Mouse (Mus musculus) lung, embryonic 14.5 days (tissue): Measurements from ENCODE around the gene Mrpl33. TPM values are rescaled to one million over a fixed set of nuclear protein-coding genes. Genes with fewer than 3 reads are reported as not detected.
A peak's percentile ranks its signal among the peaks of the same experiment; 100 is the strongest.
"Not testable (repeated sequence)": the region's sequence is repeated elsewhere in the genome, so short reads cannot be mapped to it uniquely, and the experiment has no call there.

Experiments
- ATAC-seq: fragments of 200-750 bp; cut with Nextera tagmentation; 2 replicates; pipeline ENCODE4 v1.8.0; 2017; ENCODE audit warnings: mild to moderate bottlenecking, moderate TSS enrichment, moderate library complexity; ENCODE audit not compliant: insufficient read depth
- DNase-seq: peaks from one replicate; pipeline ENCODE4 v3.0.0-alpha.2; 2015
- H3K27ac ChIP-seq: fragments of 300-500 bp; sonication (generic); 2 replicates; pipeline ENCODE4 v1.5.1; 2014; ENCODE audit warnings: low read depth, mild to moderate bottlenecking, moderate library complexity
- H3K27me3 ChIP-seq: fragments of 300-500 bp; sonication (generic); 2 replicates; pipeline ENCODE4 v1.6.1; 2014; ENCODE audit warnings: low read length, control low read depth; ENCODE audit not compliant: insufficient read depth
- H3K36me3 ChIP-seq: fragments of 300-500 bp; sonication (generic); 2 replicates; pipeline ENCODE4 v1.6.1; 2014; ENCODE audit warnings: control low read depth; ENCODE audit not compliant: insufficient read depth
- H3K4me1 ChIP-seq: fragments of 300-500 bp; sonication (generic); 2 replicates; pipeline ENCODE4 v1.6.1; 2014; ENCODE audit warnings: antibody characterized with exemption, control low read depth; ENCODE audit not compliant: insufficient read depth
- H3K4me2 ChIP-seq: fragments of 300-500 bp; sonication (generic); 2 replicates; pipeline ENCODE4 v1.6.1; 2014; ENCODE audit warnings: mild to moderate bottlenecking
- H3K4me3 ChIP-seq: fragments of 300-500 bp; sonication (generic); 2 replicates; pipeline ENCODE4 v1.5.1; 2014; ENCODE audit warnings: low read depth, low read length
- H3K9ac ChIP-seq: fragments of 300-500 bp; sonication (generic); 2 replicates; pipeline ENCODE4 v1.6.1; 2014
- H3K9me3 ChIP-seq: fragments of 300-500 bp; sonication (generic); 2 replicates; pipeline ENCODE4 v1.6.1; 2016; ENCODE audit warnings: low read depth, low read length, control low read depth
- CTCF ChIP-seq: IDR thresholded peaks from 2 replicates; pipeline ENCODE4 v1.5.1; 2016; ENCODE audit warnings: antibody characterized with exemption, low read depth
- WGBS: fragments of 180-500 bp; shearing (Covaris S2); extraction: QIAGEN DNeasy Blood & Tissue Kit; methylation state at CpG from one replicate; pipeline ENCODE4 v1.1.7; 2014; 5-methylcytosine and 5-hydroxymethylcytosine counted together
- polyA plus RNA-seq: library from polyadenylated mRNA; unstranded; fragments of >200 nt; fragmentation: Nextera tagmentation; extraction: Ambion mirVana; gene quantifications from 2 replicates; pipeline ENCODE4 v1.2.1, GENCODE M21; 2014

The Mrpl33 gene
- polyA plus RNA-seq, 1 experiment from 2014 or later = 272 TPM

DNA sequence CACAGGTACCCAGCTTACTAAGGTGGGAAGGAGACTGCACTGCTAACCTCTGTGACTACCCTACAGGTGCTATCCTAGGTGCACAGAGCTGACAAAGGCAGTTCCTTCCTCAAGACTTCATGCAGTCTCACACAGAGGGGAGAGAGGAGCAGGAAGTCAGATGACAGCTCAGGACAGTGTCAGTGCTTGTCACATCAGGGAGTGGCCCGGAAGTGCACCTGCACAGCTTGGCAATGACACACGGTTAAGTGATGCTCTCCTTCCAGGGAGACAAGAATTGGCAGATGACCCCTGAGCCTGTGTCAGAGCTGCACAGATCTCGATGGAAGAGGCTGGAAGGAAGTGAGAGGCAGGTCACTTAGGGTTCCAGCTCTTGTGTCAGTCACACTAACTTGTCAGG is 14.8 kb upstream of the Mrpl33 start:
- Histone ChIP-seq H3K36me3 (no peaks in the 10 kb centered on the region), H3K9ac (no peak overlapping the region), H3K27me3 (no peaks in the 10 kb centered on the region), H3K4me2 (no peak overlapping the region), H3K9me3 (no peaks in the 10 kb centered on the region), H3K4me1 (no peaks in the 10 kb centered on the region), H3K4me3 (no peak overlapping the region), H3K27ac (no peak overlapping the region)
- no peak for TF ChIP-seq CTCF
- DNase-seq (no peak), ATAC-seq (no peak)
- 62% methylated on average over 3 of the region's 3 CpGs for WGBS

DNA sequence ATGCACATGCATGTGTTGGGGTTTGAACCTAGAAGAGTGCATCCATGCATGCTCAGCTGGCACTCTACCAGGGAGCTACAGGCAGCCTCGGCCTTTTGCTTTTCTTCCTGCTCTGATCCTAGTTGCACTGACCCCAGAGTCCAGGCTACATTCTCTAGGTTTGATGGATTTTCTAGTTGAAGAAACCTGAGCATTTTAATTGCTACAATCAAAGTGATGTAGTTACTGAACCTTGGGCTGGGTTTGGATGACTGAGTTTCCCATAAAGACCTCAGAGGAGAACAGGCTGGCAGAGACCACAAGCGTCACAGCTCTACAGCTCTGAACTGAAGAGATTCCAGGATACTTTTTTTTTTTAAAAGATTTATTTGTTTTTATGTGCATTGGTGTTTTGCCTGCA is 13.5 kb upstream of the Mrpl33 start:
- no peaks in the 10 kb centered on the region for H3K27me3 ChIP-seq
- H3K4me2 ChIP-seq = no peak overlapping the region
- no peak overlapping the region for H3K27ac ChIP-seq
- H3K4me1 ChIP-seq = no peaks in the 10 kb centered on the region
- DNase-seq (no peak), ATAC-seq (no peak)
- 80% methylated on average over 2 of the region's 2 CpGs for WGBS
- no peak for TF ChIP-seq CTCF
- H3K9ac ChIP-seq = no peak overlapping the region
- no peaks in the 10 kb centered on the region for H3K9me3 ChIP-seq
- no peaks in the 10 kb centered on the region for H3K36me3 ChIP-seq
- no peak overlapping the region for H3K4me3 ChIP-seq

DNA sequence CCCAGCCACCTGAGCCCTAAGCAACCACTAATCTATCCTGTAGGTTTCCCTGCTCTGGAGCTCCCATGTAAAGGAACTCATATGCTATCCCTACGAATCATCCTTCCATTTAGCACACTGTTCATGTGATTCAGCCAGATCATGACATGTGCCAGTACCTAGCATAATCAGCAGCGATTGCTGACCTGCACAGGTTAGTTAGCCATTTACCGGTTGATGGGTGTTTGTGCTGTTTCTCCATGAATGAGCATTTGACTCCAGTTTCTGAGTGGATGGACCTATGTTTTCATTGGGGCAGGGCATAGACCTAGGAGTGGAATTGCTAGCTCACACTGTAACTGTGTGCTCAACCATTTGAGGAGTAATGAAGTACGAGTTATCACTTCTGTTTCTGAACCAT is 11.2 kb upstream of the Mrpl33 start:
- ATAC-seq (no peak), DNase-seq (no peak)
- Histone ChIP-seq H3K4me3 (no peak overlapping the region), H3K27ac (no peak overlapping the region), H3K27me3 (no peaks in the 10 kb centered on the region), H3K9me3 (no peaks in the 10 kb centered on the region), H3K4me1 (no peaks in the 10 kb centered on the region), H3K4me2 (no peak overlapping the region), H3K9ac (no peak overlapping the region), H3K36me3 (no peaks in the 10 kb centered on the region)
- TF ChIP-seq CTCF = no peak
- 87% methylated on average over 4 of the region's 4 CpGs for WGBS

DNA sequence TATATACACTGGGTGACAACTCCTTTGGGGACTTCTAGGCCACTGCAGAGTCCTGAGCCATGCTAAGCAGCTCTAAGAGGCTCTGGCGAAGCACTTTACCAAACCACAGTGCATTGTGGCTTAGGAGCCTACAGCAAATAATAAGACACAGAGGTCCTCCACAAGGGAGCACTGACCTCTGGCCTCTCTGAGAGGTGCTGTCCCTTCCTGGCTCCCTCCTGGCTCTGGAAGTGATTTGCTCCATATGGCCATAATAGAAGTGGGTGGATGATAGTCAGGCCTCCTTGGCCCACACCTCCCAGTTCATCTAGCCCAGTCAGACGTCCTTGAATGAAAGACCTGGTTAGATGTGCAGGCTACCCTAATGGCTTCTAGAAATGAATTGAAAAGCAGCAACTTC is 8.7 kb upstream of the Mrpl33 start:
- TF ChIP-seq CTCF = no peak
- 65% methylated on average over 2 of the region's 2 CpGs for WGBS
- Histone ChIP-seq H3K9ac (no peak overlapping the region), H3K9me3 (no peaks in the 10 kb centered on the region), H3K4me3 (no peak overlapping the region), H3K27ac (no peak overlapping the region), H3K27me3 (no peaks in the 10 kb centered on the region), H3K4me2 (no peak overlapping the region), H3K4me1 (no peaks in the 10 kb centered on the region), H3K36me3 (no peaks in the 10 kb centered on the region)
- no peak for ATAC-seq
- DNase-seq = no peak

DNA sequence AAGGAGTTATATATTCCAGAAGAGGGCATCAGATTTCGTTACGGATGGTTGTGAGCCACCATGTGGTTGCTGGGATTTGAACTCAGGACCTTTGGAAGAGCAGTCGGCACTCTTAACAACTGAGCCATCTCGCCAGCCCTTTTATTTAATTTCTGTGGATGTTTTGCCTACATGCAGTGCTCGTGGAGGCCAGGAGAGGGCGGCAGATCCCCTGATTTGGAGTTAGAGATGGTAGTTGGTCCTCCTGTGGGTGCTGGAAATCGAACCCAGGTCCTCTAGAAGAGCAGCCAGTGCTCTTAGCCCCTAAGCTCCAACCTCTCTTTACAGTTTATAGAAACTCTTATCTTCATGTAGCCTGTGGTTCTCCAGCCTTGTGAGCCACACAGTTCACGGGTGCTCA is 8.1 kb upstream of the Mrpl33 start:
- H3K4me1 ChIP-seq, H3K4me3 ChIP-seq, H3K27me3 ChIP-seq, H3K27ac ChIP-seq, ATAC-seq, H3K9ac ChIP-seq, DNase-seq, H3K9me3 ChIP-seq, H3K36me3 ChIP-seq, H3K4me2 ChIP-seq: not testable (repeated sequence)
- WGBS = 80% methylated on average over 8 of the region's 8 CpGs
- TF ChIP-seq CTCF = peak; percentile 42

DNA sequence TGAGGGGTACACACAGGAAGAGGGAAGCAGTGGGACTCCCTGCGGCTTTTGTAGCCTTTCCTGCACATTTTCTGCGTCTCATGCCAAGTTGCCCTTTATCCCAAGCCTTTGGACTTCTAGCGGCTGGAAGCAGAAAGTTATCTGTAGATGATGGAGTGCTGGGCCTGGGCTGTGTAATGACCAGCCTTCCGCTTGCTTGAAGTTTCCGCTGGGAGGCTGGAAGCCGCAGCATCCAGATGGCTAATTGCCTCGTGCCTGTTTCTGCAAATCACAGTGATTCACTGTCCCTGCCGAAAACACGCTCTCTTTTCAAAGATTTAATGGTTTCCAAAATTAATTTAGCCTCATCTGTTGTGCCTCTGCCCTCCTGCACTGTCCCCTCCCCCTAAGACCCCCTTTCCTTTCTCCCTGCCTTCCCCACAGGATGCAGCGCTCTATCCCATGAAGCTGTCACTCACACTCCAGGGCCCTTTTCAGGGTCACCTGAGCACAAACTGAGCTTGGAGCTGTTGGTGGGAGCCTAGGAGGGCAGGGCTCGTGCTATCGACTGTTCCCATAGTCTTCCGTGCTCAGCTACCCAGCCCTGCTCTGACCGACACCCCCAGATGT is 6.9 kb upstream of the Mrpl33 start:
- WGBS = 66% methylated on average over 14 of the region's 14 CpGs
- H3K9me3 ChIP-seq = no peaks in the 10 kb centered on the region
- H3K9ac ChIP-seq = no peak overlapping the region
- H3K36me3 ChIP-seq = no peaks in the 10 kb centered on the region
- no peak overlapping the region for H3K4me2 ChIP-seq
- H3K27ac ChIP-seq = no peak overlapping the region
- no peaks in the 10 kb centered on the region for H3K4me1 ChIP-seq
- no peak for ATAC-seq
- DNase-seq = no peak
- no peak for TF ChIP-seq CTCF
- H3K27me3 ChIP-seq = no peaks in the 10 kb centered on the region
- H3K4me3 ChIP-seq = no peak overlapping the region

DNA sequence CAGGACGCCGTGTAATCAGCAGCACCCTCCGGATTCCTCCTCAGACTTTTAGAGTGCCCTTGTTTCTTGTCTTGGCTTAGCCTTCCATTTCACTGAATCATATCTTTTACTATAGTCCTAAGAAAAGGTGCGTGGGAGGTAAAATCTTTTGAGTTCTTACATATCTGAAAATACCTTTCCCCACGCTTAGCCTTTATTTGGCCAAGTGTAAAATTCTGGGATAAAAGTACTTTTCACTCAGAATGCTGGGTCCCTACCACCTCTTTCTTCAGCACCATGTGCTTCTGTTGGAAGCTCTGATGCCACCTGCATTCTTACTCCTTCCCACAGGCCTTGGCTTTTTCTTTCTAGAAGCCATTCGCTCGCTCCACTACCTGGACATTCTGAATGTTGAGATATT is 5.6 kb upstream of the Mrpl33 start:
- no peaks in the 10 kb centered on the region for H3K9me3 ChIP-seq

DNA sequence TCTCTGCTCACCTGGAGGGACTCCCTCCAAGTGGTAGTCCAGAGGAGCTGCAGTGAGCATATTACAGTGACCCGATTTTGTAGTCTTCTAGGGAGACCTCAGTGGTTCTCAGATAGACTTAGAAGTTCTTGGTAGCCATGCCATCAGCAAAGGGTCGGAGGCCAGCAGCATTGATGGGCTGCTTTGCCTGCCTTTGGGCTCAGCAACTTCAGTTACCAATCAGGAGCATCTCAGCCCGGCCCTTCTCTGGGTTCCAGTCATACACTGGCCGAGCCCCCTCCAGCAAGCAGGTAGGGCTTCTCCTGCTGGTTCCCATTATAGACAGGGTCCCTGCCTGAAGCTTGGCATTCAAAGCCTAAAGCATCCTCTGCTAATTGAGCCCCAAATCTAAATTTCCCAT is 867 bp upstream of the Mrpl33 start:
- 68% methylated on average over 4 of the region's 4 CpGs for WGBS

More for the DNA sequence above, 5.6 kb upstream of the Mrpl33 start:
- Histone ChIP-seq H3K4me3 (no peak overlapping the region), H3K9ac (no peak overlapping the region), H3K4me2 (no peak overlapping the region), H3K27ac (no peak overlapping the region), H3K27me3 (no peaks in the 10 kb centered on the region), H3K36me3 (no peaks in the 10 kb centered on the region), H3K4me1 (no peaks in the 10 kb centered on the region)
- WGBS = 84% methylated on average over 7 of the region's 7 CpGs
- DNase-seq (no peak), ATAC-seq (no peak)
- TF ChIP-seq CTCF = no peak

More for the DNA sequence above, 867 bp upstream of the Mrpl33 start:
- DNase-seq = no peak
- Histone ChIP-seq H3K4me3 (no peak overlapping the region), H3K36me3 (no peaks in the 10 kb centered on the region), H3K27ac (no peak overlapping the region), H3K4me1 (no peaks in the 10 kb centered on the region), H3K9ac (no peak overlapping the region), H3K4me2 (no peak overlapping the region), H3K9me3 (no peaks in the 10 kb centered on the region), H3K27me3 (no peaks in the 10 kb centered on the region)
- ATAC-seq = no peak
- no peak for TF ChIP-seq CTCF
